ENCODE assay signal across 9 mouse cellular contexts in the genomic region with DNA sequence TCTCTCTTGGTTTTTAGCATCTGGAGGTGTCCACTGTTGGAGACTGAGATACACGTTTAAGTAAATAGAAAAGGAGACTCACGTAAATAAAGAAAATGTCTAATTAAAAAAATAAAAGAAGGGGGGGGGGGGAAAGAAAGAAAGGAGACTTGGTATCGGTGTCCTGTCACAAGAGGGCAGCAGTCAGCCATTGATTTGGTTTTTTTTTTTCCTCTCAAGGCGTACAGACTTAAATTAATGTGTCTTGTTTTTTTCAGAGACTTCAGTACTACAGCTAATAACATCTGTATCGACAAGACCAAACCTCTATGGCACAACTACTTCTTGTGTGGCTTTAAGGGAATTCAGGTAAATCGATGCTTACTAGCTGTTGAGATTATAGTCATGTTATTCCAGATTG. TPM values are rescaled to one million over a fixed set of nuclear protein-coding genes. Genes with fewer than 3 reads are reported as not detected.
DNase-seq lines count a peak whose midpoint lies in the region; ATAC-seq and TF ChIP-seq lines count a peak whose summit lies in the region.
"Had no signal": no experiment of that assay in that cellular context is flagged by ENCODE, and none has a peak within 500 bp of the region (broad histone marks: within the 10 kb centered on the region; RNA-seq: fewer than 3 reads in every experiment).

No protein-coding gene starts in this region.

- no peak overlapping the region for H3K27ac ChIP-seq in kidney, embryonic 14.5 days (ENCODE audit: low read depth, low read length)
- no peak overlapping the region for H3K27ac ChIP-seq in CH12.LX (ENCODE audit: insufficient read depth, low read depth)
- H3K27ac ChIP-seq in cortical plate, adult 2 months (ENCODE audit: insufficient read depth, low read length): no peak overlapping the region
- no peak overlapping the region for H3K27ac ChIP-seq in lung, postnatal 0 days (ENCODE audit: low read length)
- no peak overlapping the region for H3K27ac ChIP-seq in forebrain, embryonic 13.5 days
- H3K27ac ChIP-seq: limb, embryonic 15.5 days had no signal

- no peak overlapping the region for H3K4me2 ChIP-seq in kidney, embryonic 14.5 days (replicated peaks; ENCODE audit: low read depth, low read length)
- no peak overlapping the region for H3K4me2 ChIP-seq in CH12.LX (ENCODE audit: insufficient read depth, low read depth, poor library complexity, severe bottlenecking)
- no peak overlapping the region for H3K4me2 ChIP-seq in lung, postnatal 0 days (replicated peaks; ENCODE audit: low read depth, low read length)
- no peak overlapping the region for H3K4me2 ChIP-seq in forebrain, embryonic 13.5 days
- H3K4me2 ChIP-seq: limb, embryonic 15.5 days had no signal

- H3K79me2 ChIP-seq in CH12.LX (replicated peaks; ENCODE audit: control insufficient read depth, extremely low read depth, insufficient read depth, poor library complexity, severe bottlenecking): no peaks in the 10 kb centered on the region

- in situ Hi-C loops in CH12.LX (cut with MboI; ENCODE audit: low pct_ligation_motif_present, low pct_unique_long_range_greater_than_20kb, low sequenced_read_pairs): loop anchor here (25.0 kb wide), 2 partner anchors 144 to 469 kb away; partner anchors contain the start of gene Fgf7

- H3K9ac ChIP-seq in kidney, embryonic 14.5 days (ENCODE audit: low read depth, low read length): no peak overlapping the region
- H3K9ac ChIP-seq in CH12.LX (ENCODE audit: insufficient read depth, low read depth): no peak overlapping the region
- no peak overlapping the region for H3K9ac ChIP-seq in lung, postnatal 0 days (replicated peaks; ENCODE audit: low read depth)
- no peak overlapping the region for H3K9ac ChIP-seq in forebrain, embryonic 13.5 days
- H3K9ac ChIP-seq: limb, embryonic 15.5 days had no signal

- no peak for TF ChIP-seq POLR2A in CH12.LX (IDR thresholded peaks at IDR 0.05; ENCODE audit: low read depth, low read length)
- TF ChIP-seq POLR2A in cortical plate, adult 2 months (IDR thresholded peaks at IDR 0.05; ENCODE audit: extremely low read depth, insufficient read depth, low read length): no peak

- peaks cover 5% of the 10 kb centered on the region; the same call in 1 of the 2 replicates for H3K36me3 ChIP-seq in kidney, embryonic 14.5 days (ENCODE audit: control insufficient read depth, insufficient read depth, low read length)
- H3K36me3 ChIP-seq in CH12.LX (replicated peaks in 1 of 2; ENCODE audit: control insufficient read depth in 1 of 2, insufficient read depth in 1 of 2, low read length in 1 of 2): peaks cover 14 to 56% of the 10 kb centered on the region in 2 experiments
- no peaks in the 10 kb centered on the region for H3K36me3 ChIP-seq in lung, postnatal 0 days (ENCODE audit: insufficient read depth, low read length)
- H3K36me3 ChIP-seq in forebrain, embryonic 13.5 days (ENCODE audit: poor library complexity, severe bottlenecking): no peaks in the 10 kb centered on the region

- TF ChIP-seq EP300 in CH12.LX (IDR thresholded peaks at IDR 0.05; ENCODE audit: low read length): no peak
- 0 out of 2 replicates have a peak, but pooled peaks have one; percentile 19 for TF ChIP-seq EP300 in lung, postnatal 0 days (IDR thresholded peaks at IDR 0.05)

- peak in 1 of 2 experiments; percentile 68; a peak in 2 of 4 replicates for TF ChIP-seq CTCF in CH12.LX (conservative IDR thresholded peaks at IDR 0.05 in 1 of 2, IDR thresholded peaks at IDR 0.05 in 1 of 2; ENCODE audit: low read depth in 2 of 2, low read length in 2 of 2)
- TF ChIP-seq CTCF in cortical plate, adult 2 months (IDR thresholded peaks at IDR 0.05; ENCODE audit: extremely low read depth, insufficient read depth, low read length): peak; percentile 38; the same call in 1 of the 2 replicates
- TF ChIP-seq CTCF in lung, postnatal 0 days (IDR thresholded peaks at IDR 0.05): peak; percentile 70

- no peak for ATAC-seq in kidney, embryonic 14.5 days (ENCODE audit: low FRiP score, low TSS enrichment)
- no peak for ATAC-seq in lung, postnatal 0 days
- ATAC-seq in forebrain, embryonic 13.5 days: no peak

- no peaks in the 10 kb centered on the region for H3K9me3 ChIP-seq in kidney, embryonic 14.5 days (ENCODE audit: control insufficient read depth, low read length)
- H3K9me3 ChIP-seq in CH12.LX (replicated peaks; ENCODE audit: low read length): no peaks in the 10 kb centered on the region
- H3K9me3 ChIP-seq in lung, postnatal 0 days (ENCODE audit: low read length): no peaks in the 10 kb centered on the region
- no peaks in the 10 kb centered on the region for H3K9me3 ChIP-seq in forebrain, embryonic 13.5 days (replicated peaks)
- H3K9me3 ChIP-seq: limb, embryonic 15.5 days had no signal

- peak; percentile 12 for DNase-seq in kidney, adult 9 months
- DNase-seq in 416B (ENCODE audit: low read depth) (peak; percentile 79), CH12.LX (ENCODE audit: extremely low read depth) (peak; percentile 27)
- peak; percentile 74 for DNase-seq in lung, postnatal 0 days (ENCODE audit: low spot score)

- peak; percentile 66 for TF ChIP-seq RAD21 in CH12.LX (IDR thresholded peaks at IDR 0.05; ENCODE audit: low read depth, low read length)

- no peaks in the 10 kb centered on the region for H3K4me1 ChIP-seq in kidney, embryonic 14.5 days (ENCODE audit: control insufficient read depth, insufficient read depth, low read length)
- peaks cover 0 to 11% of the 10 kb centered on the region in 2 experiments; a peak in 1 of 4 replicates for H3K4me1 ChIP-seq in CH12.LX (ENCODE audit: control insufficient read depth in 1 of 2, insufficient read depth in 2 of 2)
- H3K4me1 ChIP-seq in cortical plate, adult 2 months (ENCODE audit: control insufficient read depth, insufficient read depth, low read length): no peaks in the 10 kb centered on the region
- H3K4me1 ChIP-seq in lung, postnatal 0 days (ENCODE audit: insufficient read depth, low read depth, low read length): no peaks in the 10 kb centered on the region
- H3K4me1 ChIP-seq in forebrain, embryonic 13.5 days: no peaks in the 10 kb centered on the region
- H3K4me1 ChIP-seq: limb, embryonic 15.5 days had no signal

- dilution Hi-C loops in CH12.LX (cut with MboI; ENCODE audit: extremely low pct_ligation_motif_present, extremely low pct_unique_long_range_greater_than_20kb, low sequenced_read_pairs): no loop called here

- WGBS in kidney, embryonic 14.5 days: 47% methylated on average over 6 of the region's 6 CpGs
- 27% methylated on average over 6 of the region's 6 CpGs for WGBS in lung, postnatal 0 days
- 38% methylated on average over 6 of the region's 6 CpGs for WGBS in forebrain, embryonic 13.5 days

- H3K4me3 ChIP-seq in kidney, embryonic 14.5 days (ENCODE audit: low read length): no peak overlapping the region
- H3K4me3 ChIP-seq in CH12.LX (replicated peaks in 1 of 3; ENCODE audit: low read depth in 2 of 3, low read length in 2 of 3, poor library complexity in 1 of 3): no peak overlapping the region
- no peak overlapping the region for H3K4me3 ChIP-seq in cortical plate, adult 2 months (ENCODE audit: insufficient read depth, low read length)
- H3K4me3 ChIP-seq in lung, postnatal 0 days (ENCODE audit: low read depth, low read length): no peak overlapping the region
- no peak overlapping the region for H3K4me3 ChIP-seq in forebrain, embryonic 13.5 days
- H3K4me3 ChIP-seq: erythroblast, embryonic 14.5 days; limb, embryonic 15.5 days had no signal

- no peaks in the 10 kb centered on the region for H3K27me3 ChIP-seq in kidney, embryonic 14.5 days (ENCODE audit: control insufficient read depth, insufficient read depth, low read length)
- H3K27me3 ChIP-seq in CH12.LX (replicated peaks): no peaks in the 10 kb centered on the region
- no peaks in the 10 kb centered on the region for H3K27me3 ChIP-seq in lung, postnatal 0 days (replicated peaks; ENCODE audit: insufficient read depth, low read length)
- no peaks in the 10 kb centered on the region for H3K27me3 ChIP-seq in forebrain, embryonic 13.5 days
- H3K27me3 ChIP-seq: limb, embryonic 15.5 days had no signal

TF ChIP-seq in CH12.LX, 34 proteins besides CTCF, POLR2A, EP300 and RAD21 (continues in another document):
- TF ChIP-seq IRF4 (IDR thresholded peaks at IDR 0.05; ENCODE audit: low read depth, low read length) (no peak), RCOR1 (conservative IDR thresholded peaks at IDR 0.05; ENCODE audit: low read depth, low read length) (no peak), MEF2A (IDR thresholded peaks at IDR 0.05; ENCODE audit: borderline replicate concordance, low read depth, low read length) (no peak), SMC3 (IDR thresholded peaks at IDR 0.05; ENCODE audit: low read depth, low read length) (peak; percentile 52), MAX (IDR thresholded peaks at IDR 0.05; ENCODE audit: low read length) (no peak), ZMIZ1 (IDR thresholded peaks at IDR 0.05; ENCODE audit: low read depth, low read length) (no peak), CHD2 (IDR thresholded peaks at IDR 0.05; ENCODE audit: low read length) (no peak), GABPA (IDR thresholded peaks at IDR 0.05; ENCODE audit: insufficient replicate concordance, low read depth, low read length) (no peak), JUND (conservative IDR thresholded peaks at IDR 0.05; ENCODE audit: low read depth, low read length) (no peak), PAX5 (IDR thresholded peaks at IDR 0.05; ENCODE audit: low read length) (no peak), ZKSCAN1 (IDR thresholded peaks at IDR 0.05; ENCODE audit: borderline replicate concordance, low read depth, low read length) (no peak), USF1 (IDR thresholded peaks at IDR 0.05; ENCODE audit: low read depth, low read length) (no peak), ZNF384 (IDR thresholded peaks at IDR 0.05; ENCODE audit: low read depth, low read length) (peak; percentile 93), JUN (IDR thresholded peaks at IDR 0.05; ENCODE audit: insufficient read depth, low read depth, low read length) (no peak)

RNA-seq across cellular contexts. Expression of gene Cops2, which starts 34.2 kb away (rescaled TPM):
- polyA plus RNA-seq in kidney, embryonic 14.5 days (2014; fragmentation: Nextera tagmentation; extraction: Ambion mirVana): 96.6 and 104 TPM in 2 replicates
- total RNA-seq in CH12.LX (2012; rRNA removed): 63.5 and 68.6 TPM in 2 replicates
- total RNA-seq in CH12.LX (2014; rRNA removed): 313 and 408 TPM in 2 replicates
- polyA plus RNA-seq in CH12.LX (2012; ENCODE audit: insufficient read length, low read depth): 124 and 145 TPM in 2 replicates
- polyA plus RNA-seq in cortical plate, adult 2 months (2012; rRNA removed): 60.1 and 71.0 TPM in 2 replicates
- polyA plus RNA-seq in lung, postnatal 0 days (2015; fragmentation: Nextera tagmentation; extraction: Ambion mirVana): 36.0 and 41.1 TPM in 2 replicates
- polyA plus RNA-seq in forebrain, embryonic 13.5 days (2015; fragmentation: Nextera tagmentation; extraction: Ambion mirVana): 69.9 and 73.8 TPM in 2 replicates

RNA-seq across cellular contexts. Expression of gene Galk2, which starts 34.2 kb away (rescaled TPM):
- 55.8 and 60.0 TPM in 2 replicates for polyA plus RNA-seq in kidney, embryonic 14.5 days (2014; fragmentation: Nextera tagmentation; extraction: Ambion mirVana)
- total RNA-seq in CH12.LX (2012; rRNA removed): 40.2 and 41.8 TPM in 2 replicates
- 59.9 and 63.3 TPM in 2 replicates for total RNA-seq in CH12.LX (2014; rRNA removed)
- 36.7 and 40.4 TPM in 2 replicates for polyA plus RNA-seq in CH12.LX (2012; ENCODE audit: insufficient read length, low read depth)
- polyA plus RNA-seq in cortical plate, adult 2 months (2012; rRNA removed): 19.6 and 20.5 TPM in 2 replicates
- polyA plus RNA-seq in lung, postnatal 0 days (2015; fragmentation: Nextera tagmentation; extraction: Ambion mirVana): 27.1 and 30.5 TPM in 2 replicates
- polyA plus RNA-seq in forebrain, embryonic 13.5 days (2015; fragmentation: Nextera tagmentation; extraction: Ambion mirVana): 27.0 and 32.0 TPM in 2 replicates

Comparison
In these comparisons a context has a peak if more than half of its experiments do, and no peak if none do; other contexts are left out.
1. DNase-seq: peak in every context shown above with its lines; median percentile 79 in 416B; 74 in lung, postnatal 0 days; 27 in CH12.LX; 12 in kidney, adult 9 months.